Mouse (Mus musculus) ES-E14 (cell line): Measurements from ENCODE around the gene Slc1a1.

ENCODE experiments used
- CHD2 ChIP-seq: IDR thresholded peaks from 2 replicates; pipeline ENCODE4 v1.6.1; 2014; ENCODE audit warnings: mild to moderate bottlenecking, low read depth, low read length, inconsistent platforms
- HCFC1 ChIP-seq: IDR thresholded peaks from 2 replicates; pipeline ENCODE4 v1.6.1; 2012; ENCODE audit warnings: low read length, inconsistent platforms, borderline replicate concordance; ENCODE audit not compliant: insufficient read depth
- MAFK ChIP-seq: IDR thresholded peaks from 2 replicates; pipeline ENCODE4 v1.6.1; 2014; ENCODE audit warnings: mild to moderate bottlenecking, low read depth, low read length, inconsistent platforms; ENCODE audit not compliant: insufficient read depth
- ZC3H11A ChIP-seq: IDR thresholded peaks from 2 replicates; pipeline ENCODE4 v1.6.1; 2012; ENCODE audit warnings: low read depth, mild to moderate bottlenecking, inconsistent platforms, low read length, borderline replicate concordance
- ZNF384 ChIP-seq: IDR thresholded peaks from 2 replicates; pipeline ENCODE4 v1.6.1; 2012; ENCODE audit warnings: low read depth, low read length, inconsistent platforms

- TF ChIP-seq HCFC1 (no peak), MAFK (no peak), ZC3H11A (no peak), ZNF384 (no peak), CHD2 (no peak)
These were observed 44.6 kb downstream of the Slc1a1 start for GRCm38 (mm10) chr19:28879476-28879875.
